Mouse (Mus musculus) spleen, adult 2 months (tissue): Measurements from ENCODE around the gene Lrfn3. TPM values are rescaled to one million over a fixed set of nuclear protein-coding genes. Genes with fewer than 3 reads are reported as not detected.

ENCODE experiments used
- DNase-seq, 2 experiments: peaks; one replicate each; pipeline versions ENCODE4 v3.0.0 to v3.0.0-alpha.2; 2012 to 2021; ENCODE audit warnings: low spot score in 2 of 2, low read depth in 1 of 2
- H3K27ac ChIP-seq: fragments of 200-500 bp; 2 replicates; pipeline ENCODE4 v1.5.1; 2012; ENCODE audit warnings: low read length, inconsistent platforms; ENCODE audit not compliant: insufficient read depth
- H3K27me3 ChIP-seq: fragments of 200-500 bp; 2 replicates; pipeline ENCODE4 v1.6.1; 2012; ENCODE audit warnings: mild to moderate bottlenecking, moderate library complexity, low read length, inconsistent platforms; ENCODE audit not compliant: control insufficient read depth, insufficient read depth
- H3K36me3 ChIP-seq: fragments of 200-500 bp; 2 replicates; pipeline ENCODE4 v1.6.1; 2012; ENCODE audit warnings: mild to moderate bottlenecking, low read length, inconsistent platforms; ENCODE audit not compliant: control insufficient read depth, insufficient read depth
- H3K4me1 ChIP-seq: fragments of 200-500 bp; 2 replicates; pipeline ENCODE4 v1.6.1; 2011; ENCODE audit warnings: inconsistent platforms; ENCODE audit not compliant: control insufficient read depth, insufficient read depth, insufficient read length
- H3K4me3 ChIP-seq: fragments of 200-500 bp; 2 replicates; pipeline ENCODE4 v1.5.1; 2011; ENCODE audit warnings: mild to moderate bottlenecking, inconsistent platforms; ENCODE audit not compliant: insufficient read depth, insufficient read length; ENCODE audit errors: extremely low read depth
- CTCF ChIP-seq: fragments of 200-500 bp; IDR thresholded peaks from 2 replicates; pipeline ENCODE4 v1.5.1; 2011; ENCODE audit warnings: mild to moderate bottlenecking, inconsistent platforms; ENCODE audit not compliant: insufficient read depth, insufficient read length, insufficient replicate concordance; ENCODE audit errors: extremely low read depth
- POLR2A ChIP-seq: fragments of 200-500 bp; IDR thresholded peaks from 2 replicates; pipeline ENCODE4 v1.6.1; 2011; ENCODE audit warnings: low read depth, low read length, inconsistent platforms
- WGBS: fragments of 180-500 bp; shearing (Covaris S2); methylation state at CpG from one replicate; pipeline ENCODE4 v1.1.7; 2018; 5-methylcytosine and 5-hydroxymethylcytosine counted together
- polyA plus RNA-seq: library from polyadenylated mRNA; depleted of rRNA; stranded (reverse); fragments of >200 nt; gene quantifications from 2 replicates; pipeline ENCODE4 v1.2.3, GENCODE M21; 2012; rRNA removed

Gene Lrfn3
- polyA plus RNA-seq, 1 experiment, result 2.7 TPM

GRCm38 (mm10) chr7:30308076-30309005 lies 54.2 kb downstream of the Lrfn3 start, which contains the start of gene Alkbh6:
TSS of gene Alkbh6 (plus strand) at chr7:30308717.
- TF ChIP-seq CTCF, result no peak
- peak; percentile 66 for TF ChIP-seq POLR2A
- 7% methylated on average over 27 of the region's 27 CpGs for WGBS
- peak; percentile 91 for DNase-seq
- Histone ChIP-seq H3K4me3 (peak within 1 kb of the TSS; percentile 70), H3K27ac (peak within 1 kb of the TSS; percentile 49), H3K36me3 (peaks cover 2% of the 10 kb centered on the region), H3K4me1 (peaks cover 3% of the 10 kb centered on the region; the same call in 1 of the 2 replicates), H3K27me3 (no peaks in the 10 kb centered on the region)

GRCm38 (mm10) chr7:30306083-30306779 lies 56.3 kb downstream of the Lrfn3 start:
- whole genome bisulfite sequencing, result 88% methylated on average over 16 of the region's 16 CpGs
- Histone ChIP-seq H3K27ac (no peak overlapping the region), H3K36me3 (no peaks in the 10 kb centered on the region), H3K4me1 (peaks cover 3% of the 10 kb centered on the region; the same call in 1 of the 2 replicates), H3K27me3 (no peaks in the 10 kb centered on the region), H3K4me3 (no peak overlapping the region)
- no peak for DNase-seq
- TF ChIP-seq POLR2A, result no peak
- peak; percentile 21; the same call in 1 of the 2 replicates for TF ChIP-seq CTCF

Other genes with a start within 250 kb of the Lrfn3 start
- gene Zfp382, start 240.8 kb downstream of the Lrfn3 start, polyA plus RNA-seq, result 0.92 and 1.9 TPM in 2 replicates
- gene Zfp146, start 193.0 kb downstream of the Lrfn3 start, polyA plus RNA-seq, result 7.3 and 8.8 TPM in 2 replicates
- 0.43 and 0.52 TPM in 2 replicates for gene Cox7a1, start 178.6 kb downstream of the Lrfn3 start, polyA plus RNA-seq
- 414 and 469 TPM in 2 replicates for gene Capns1, start 164.0 kb downstream of the Lrfn3 start, polyA plus RNA-seq
- gene Polr2i, start 130.8 kb downstream of the Lrfn3 start, polyA plus RNA-seq, result 51.5 and 60.8 TPM in 2 replicates
- 21.5 and 24.6 TPM in 2 replicates for gene Tbcb, start 130.5 kb downstream of the Lrfn3 start, polyA plus RNA-seq
- 0.13 TPM in 1 of 2 replicates, not detected in the other for gene Ovol3, start 127.0 kb downstream of the Lrfn3 start, polyA plus RNA-seq
- 0.14 and 0.18 TPM in 2 replicates for gene Thap8, start 82.7 kb downstream of the Lrfn3 start, polyA plus RNA-seq
- 15.7 and 21.5 TPM in 2 replicates for gene Wdr62, start 82.4 kb downstream of the Lrfn3 start, polyA plus RNA-seq
- gene Clip3, start 71.0 kb downstream of the Lrfn3 start, polyA plus RNA-seq, result 10.0 and 13.2 TPM in 2 replicates
- gene Alkbh6, start 54.1 kb downstream of the Lrfn3 start, polyA plus RNA-seq, result 86.3 and 144 TPM in 2 replicates
- 14.7 and 21.1 TPM in 2 replicates for gene Syne4, start 48.0 kb downstream of the Lrfn3 start, polyA plus RNA-seq
- 0.58 and 0.89 TPM in 2 replicates for gene E130208F15Rik, start 41.0 kb downstream of the Lrfn3 start, polyA plus RNA-seq
- 13.4 and 25.8 TPM in 2 replicates for gene Sdhaf1, start 38.9 kb downstream of the Lrfn3 start, polyA plus RNA-seq
- 569 and 738 TPM in 2 replicates for gene Tyrobp, start 51.0 kb upstream of the Lrfn3 start, polyA plus RNA-seq
- 178 and 278 TPM in 2 replicates for gene Hcst, start 57.1 kb upstream of the Lrfn3 start, polyA plus RNA-seq
- 55.1 and 70.8 TPM in 2 replicates for gene Nfkbid, start 59.0 kb upstream of the Lrfn3 start, polyA plus RNA-seq
- gene Aplp1, start 82.8 kb upstream of the Lrfn3 start, polyA plus RNA-seq, result 1.9 and 2.3 TPM in 2 replicates
- 0.14 and 0.49 TPM in 2 replicates for gene Kirrel2, start 94.9 kb upstream of the Lrfn3 start, polyA plus RNA-seq
- gene Nphs1, start 95.5 kb upstream of the Lrfn3 start, polyA plus RNA-seq, result 1.8 and 2.4 TPM in 2 replicates
- gene Prodh2, start 130.8 kb upstream of the Lrfn3 start, polyA plus RNA-seq, result 0.04 TPM in 1 of 2 replicates, not detected in the other
- 18.4 and 26.5 TPM in 2 replicates for gene Arhgap33, start 172.3 kb upstream of the Lrfn3 start, polyA plus RNA-seq
- gene Hspb6, start 189.4 kb upstream of the Lrfn3 start, polyA plus RNA-seq, result 10.7 and 12.1 TPM in 2 replicates
- gene Proser3, start 189.5 kb upstream of the Lrfn3 start, polyA plus RNA-seq, result 8.5 and 10.8 TPM in 2 replicates
- 34.9 and 36.4 TPM in 2 replicates for gene Lin37, start 197.1 kb upstream of the Lrfn3 start, polyA plus RNA-seq
- gene U2af1l4, start 200.5 kb upstream of the Lrfn3 start, polyA plus RNA-seq, result 31.6 and 36.5 TPM in 2 replicates
- gene Gm49396, start 200.6 kb upstream of the Lrfn3 start, polyA plus RNA-seq, result 3.1 and 4.4 TPM in 2 replicates
- 85.2 and 86.9 TPM in 2 replicates for gene Psenen, start 200.9 kb upstream of the Lrfn3 start, polyA plus RNA-seq
- gene Igflr1, start 202.7 kb upstream of the Lrfn3 start, polyA plus RNA-seq, result 17.0 and 19.0 TPM in 2 replicates
- 59.7 and 71.7 TPM in 2 replicates for gene Kmt2b, start 226.0 kb upstream of the Lrfn3 start, polyA plus RNA-seq
- 10.2 and 10.3 TPM in 2 replicates for gene Zbtb32, start 236.1 kb upstream of the Lrfn3 start, polyA plus RNA-seq